Mouse (Mus musculus) midbrain, embryonic 14.5 days (tissue): ENCODE measurements at regions not wholly inside any gene's neighbourhood (a gene's known extent, or its start where the extent isn't known, plus 50 kb on each side); places are given as distances from the start of the nearest gene placed in this dataset.

ENCODE experiments used
- ATAC-seq: fragments of 200-750 bp; cut with Nextera tagmentation; 2 replicates; pipeline ENCODE4 v1.8.0; 2017; ENCODE audit warnings: moderate number of reproducible peaks, moderate library complexity; ENCODE audit not compliant: low FRiP score, low TSS enrichment
- DNase-seq: peaks from one replicate; pipeline ENCODE4 v3.0.0-alpha.2; 2015
- H3K27ac ChIP-seq: fragments of 300-500 bp; sonication (generic); replicated peaks from 2 replicates; pipeline ENCODE4 v1.5.1; 2014; ENCODE audit warnings: mild to moderate bottlenecking, low read depth, low read length, moderate library complexity
- H3K27me3 ChIP-seq: fragments of 300-500 bp; sonication (generic); 2 replicates; pipeline ENCODE4 v1.6.1; 2014; ENCODE audit warnings: low read length, control low read depth, mixed read lengths; ENCODE audit not compliant: control insufficient read depth, insufficient read depth
- H3K36me3 ChIP-seq: fragments of 300-500 bp; sonication (generic); 2 replicates; pipeline ENCODE4 v1.6.1; 2014; ENCODE audit warnings: low read length, control low read depth; ENCODE audit not compliant: control insufficient read depth, insufficient read depth
- H3K4me1 ChIP-seq: fragments of 300-500 bp; sonication (generic); 2 replicates; pipeline ENCODE4 v1.6.1; 2014; ENCODE audit warnings: mild to moderate bottlenecking, antibody characterized with exemption, low read length, control low read depth; ENCODE audit not compliant: control insufficient read depth, insufficient read depth
- H3K4me2 ChIP-seq: fragments of 300-500 bp; sonication (generic); 2 replicates; pipeline ENCODE4 v1.6.1; 2014; ENCODE audit warnings: mild to moderate bottlenecking, low read length, moderate library complexity
- H3K4me3 ChIP-seq: fragments of 300-500 bp; sonication (generic); replicated peaks from 2 replicates; pipeline ENCODE4 v1.5.1; 2014; ENCODE audit warnings: low read depth, low read length
- H3K9ac ChIP-seq: fragments of 300-500 bp; sonication (generic); replicated peaks from 2 replicates; pipeline ENCODE4 v1.6.1; 2014; ENCODE audit warnings: mild to moderate bottlenecking, low read length, moderate library complexity
- H3K9me3 ChIP-seq: fragments of 300-500 bp; sonication (generic); 2 replicates; pipeline ENCODE4 v1.6.1; 2016; ENCODE audit warnings: low read length, control low read depth, mixed read lengths; ENCODE audit not compliant: control insufficient read depth
- WGBS: fragments of 180-500 bp; shearing (Covaris S2); extraction: QIAGEN DNeasy Blood & Tissue Kit; methylation state at CpG from one replicate; pipeline ENCODE4 v1.1.7; 2014; 5-methylcytosine and 5-hydroxymethylcytosine counted together

DNA sequence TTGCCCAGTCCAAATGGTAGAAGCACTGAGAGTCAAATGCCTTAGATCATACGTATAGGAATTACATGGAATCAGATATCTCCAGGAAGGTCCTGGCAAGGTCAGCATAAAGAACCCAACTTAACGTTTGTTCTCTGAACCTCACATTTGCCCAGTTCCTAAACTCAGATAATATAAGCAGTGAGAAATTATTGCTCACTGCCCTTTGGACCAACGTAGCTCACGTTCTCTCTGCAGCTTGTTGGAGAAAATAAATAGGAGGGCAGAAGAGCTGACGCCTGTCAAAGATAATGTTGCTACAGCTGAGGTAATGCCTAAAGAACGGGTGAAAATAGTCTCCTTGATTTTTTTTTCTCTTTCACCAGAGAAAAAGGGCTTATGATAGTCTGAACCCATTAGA lies 595.1 kb upstream of the Cdh5 start:
- WGBS: 76% methylated on average over 6 of the region's 6 CpGs
- Histone ChIP-seq H3K4me1 (0 out of 2 replicates have a peak, but pooled peaks cover 5% of the 10 kb centered on the region), H3K4me3 (no peak overlapping the region), H3K27ac (no peak overlapping the region), H3K9me3 (no peaks in the 10 kb centered on the region), H3K27me3 (no peaks in the 10 kb centered on the region), H3K9ac (no peak overlapping the region), H3K36me3 (no peaks in the 10 kb centered on the region), H3K4me2 (no peak overlapping the region)
- ATAC-seq: no peak
- DNase-seq: no peak

GRCm38 (mm10) chr8:103507068-103507467 lies 594.4 kb upstream of the Cdh5 start:
- H3K4me2 ChIP-seq: no peak overlapping the region
- ATAC-seq: no peak
- WGBS: 85% methylated on average over 5 of the region's 5 CpGs

DNA sequence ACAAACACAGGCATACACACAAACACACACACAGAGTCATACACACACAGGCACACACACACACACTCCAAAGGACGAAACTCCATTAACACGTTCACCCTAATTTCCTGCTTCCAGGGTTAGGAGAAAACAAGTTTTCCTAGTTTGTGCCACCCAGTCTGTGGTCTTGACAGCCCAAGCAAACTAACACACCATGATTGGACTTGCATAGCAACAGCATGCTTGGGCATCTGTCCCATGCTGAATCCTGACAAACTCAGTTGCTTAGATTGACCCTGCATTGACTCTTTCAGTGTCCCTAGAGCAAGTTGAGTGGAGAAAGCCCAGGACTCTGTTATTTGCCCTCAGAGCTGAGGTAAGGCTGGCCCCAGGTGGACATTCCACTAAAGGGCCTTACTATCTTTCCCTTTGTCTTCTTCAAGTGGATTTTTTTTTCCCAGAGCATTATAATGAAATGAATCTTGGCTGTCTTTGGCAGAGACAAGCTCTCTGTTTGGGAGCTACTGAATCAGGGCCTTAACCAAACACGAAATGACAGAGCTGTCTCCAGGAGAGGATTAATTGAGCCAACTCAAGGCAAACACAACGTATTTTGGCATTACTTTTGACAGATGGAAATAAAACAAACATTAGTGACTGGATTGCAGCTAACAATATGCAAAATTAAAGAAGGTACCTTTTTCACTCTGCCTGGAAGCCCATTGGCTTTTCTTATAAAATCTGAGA lies 581.1 kb upstream of the Cdh5 start:
- Histone ChIP-seq H3K9ac (no peak overlapping the region), H3K4me3 (no peak overlapping the region), H3K4me2 (no peak overlapping the region), H3K36me3 (no peaks in the 10 kb centered on the region), H3K27me3 (no peaks in the 10 kb centered on the region), H3K27ac (no peak overlapping the region), H3K9me3 (no peaks in the 10 kb centered on the region), H3K4me1 (no peaks in the 10 kb centered on the region)
- ATAC-seq (no peak), DNase-seq (no peak)
- 76% methylated on average over 4 of the region's 4 CpGs for WGBS

More at GRCm38 (mm10) chr8:103507068-103507467, 594.4 kb upstream of the Cdh5 start:
- Histone ChIP-seq H3K9me3 (no peaks in the 10 kb centered on the region), H3K27ac (no peak overlapping the region), H3K9ac (no peak overlapping the region), H3K4me1 (0 out of 2 replicates have a peak, but pooled peaks cover 5% of the 10 kb centered on the region), H3K4me3 (no peak overlapping the region), H3K27me3 (no peaks in the 10 kb centered on the region), H3K36me3 (no peaks in the 10 kb centered on the region)
- DNase-seq: no peak

- Histone ChIP-seq H3K9me3 (no peaks in the 10 kb centered on the region), H3K27ac (no peak overlapping the region), H3K9ac (no peak overlapping the region), H3K4me2 (no peak overlapping the region), H3K27me3 (no peaks in the 10 kb centered on the region), H3K36me3 (no peaks in the 10 kb centered on the region), H3K4me3 (no peak overlapping the region), H3K4me1 (no peaks in the 10 kb centered on the region)
- ATAC-seq (no peak), DNase-seq (no peak)
- WGBS: 80% methylated on average over 4 of the region's 4 CpGs
Measured at GRCm38 (mm10) chr8:103530903-103531302, 570.5 kb upstream of the Cdh5 start.

GRCm38 (mm10) chr8:103534971-103535370 lies 566.5 kb upstream of the Cdh5 start:
- WGBS: 89% methylated on average over 4 of the region's 4 CpGs
- H3K4me3 ChIP-seq: no peak overlapping the region
- H3K9me3 ChIP-seq: no peaks in the 10 kb centered on the region
- H3K9ac ChIP-seq: no peak overlapping the region
- no peak for DNase-seq
- no peak overlapping the region for H3K27ac ChIP-seq
- H3K27me3 ChIP-seq: no peaks in the 10 kb centered on the region
- H3K36me3 ChIP-seq: no peaks in the 10 kb centered on the region
- H3K4me1 ChIP-seq: no peaks in the 10 kb centered on the region
- H3K4me2 ChIP-seq: no peak overlapping the region
- ATAC-seq: no peak

- DNase-seq (no peak), ATAC-seq (no peak)
- Histone ChIP-seq H3K27ac (no peak overlapping the region), H3K9me3 (no peaks in the 10 kb centered on the region), H3K4me1 (no peaks in the 10 kb centered on the region), H3K36me3 (no peaks in the 10 kb centered on the region), H3K27me3 (no peaks in the 10 kb centered on the region), H3K4me2 (no peak overlapping the region), H3K4me3 (no peak overlapping the region), H3K9ac (no peak overlapping the region)
- 76% methylated on average over 2 of the region's 2 CpGs for WGBS
Measured at GRCm38 (mm10) chr8:103536856-103537255, 564.6 kb upstream of the Cdh5 start.

- H3K4me2 ChIP-seq: no peak overlapping the region
- no peaks in the 10 kb centered on the region for H3K9me3 ChIP-seq
- DNase-seq (no peak), ATAC-seq (no peak)
- no peak overlapping the region for H3K4me3 ChIP-seq
- 80% methylated on average over 2 of the region's 2 CpGs for WGBS
- no peaks in the 10 kb centered on the region for H3K27me3 ChIP-seq
- no peak overlapping the region for H3K9ac ChIP-seq
- H3K27ac ChIP-seq: no peak overlapping the region
- no peaks in the 10 kb centered on the region for H3K4me1 ChIP-seq
- H3K36me3 ChIP-seq: no peaks in the 10 kb centered on the region
Measured at GRCm38 (mm10) chr8:103541954-103542353, 559.5 kb upstream of the Cdh5 start.

- DNase-seq: no peak
- Histone ChIP-seq H3K27ac (no peak overlapping the region), H3K4me1 (no peaks in the 10 kb centered on the region), H3K27me3 (no peaks in the 10 kb centered on the region), H3K4me2 (no peak overlapping the region), H3K4me3 (no peak overlapping the region), H3K9me3 (no peaks in the 10 kb centered on the region), H3K9ac (no peak overlapping the region), H3K36me3 (no peaks in the 10 kb centered on the region)
- ATAC-seq: no peak
- WGBS: 92% methylated on average over 8 of the region's 8 CpGs
Measured at GRCm38 (mm10) chr8:103551916-103552535, 549.4 kb upstream of the Cdh5 start.

GRCm38 (mm10) chr8:103561606-103562005 lies 539.8 kb upstream of the Cdh5 start:
- Histone ChIP-seq H3K27me3 (no peaks in the 10 kb centered on the region), H3K4me1 (no peaks in the 10 kb centered on the region), H3K9ac (no peak overlapping the region), H3K36me3 (no peaks in the 10 kb centered on the region), H3K4me3 (no peak overlapping the region), H3K27ac (no peak overlapping the region), H3K9me3 (no peaks in the 10 kb centered on the region), H3K4me2 (no peak overlapping the region)
- WGBS: 94% methylated on average over 2 of the region's 2 CpGs
- no peak for ATAC-seq
- no peak for DNase-seq
